Mouse (Mus musculus) kidney, postnatal 0 days (tissue): Measurements from ENCODE around the gene Sik1. TPM values are rescaled to one million over a fixed set of nuclear protein-coding genes. Genes with fewer than 3 reads are reported as not detected.

Experiments
- ATAC-seq: fragments of 200-750 bp; cut with Nextera tagmentation; replicated peaks from 2 replicates; pipeline ENCODE4 v1.8.0; 2017; ENCODE audit warnings: low read depth, moderate number of reproducible peaks, moderate TSS enrichment, moderate library complexity; ENCODE audit not compliant: low FRiP score
- DNase-seq: peaks from one replicate; pipeline ENCODE4 v3.0.0-alpha.2; 2016; ENCODE audit warnings: low spot score
- H3K27ac ChIP-seq: fragments of 300-500 bp; sonication (generic); 2 replicates; pipeline ENCODE4 v1.5.1; 2014; ENCODE audit warnings: mild to moderate bottlenecking
- H3K27me3 ChIP-seq: fragments of 300-500 bp; sonication (generic); 2 replicates; pipeline ENCODE4 v1.6.1; 2014; ENCODE audit warnings: low read length, mixed read lengths; ENCODE audit not compliant: insufficient read depth
- H3K36me3 ChIP-seq: fragments of 300-500 bp; sonication (generic); 2 replicates; pipeline ENCODE4 v1.6.1; 2014; ENCODE audit warnings: low read length, mixed read lengths; ENCODE audit not compliant: insufficient read depth
- H3K4me1 ChIP-seq: fragments of 300-500 bp; sonication (generic); replicated peaks from 2 replicates; pipeline ENCODE4 v1.6.1; 2014; ENCODE audit warnings: antibody characterized with exemption, low read length, mixed read lengths; ENCODE audit not compliant: insufficient read depth
- H3K4me2 ChIP-seq: fragments of 300-500 bp; sonication (generic); 2 replicates; pipeline ENCODE4 v1.6.1; 2014; ENCODE audit warnings: mild to moderate bottlenecking, low read length, moderate library complexity, mixed read lengths
- H3K4me3 ChIP-seq: fragments of 300-500 bp; sonication (generic); replicated peaks from 2 replicates; pipeline ENCODE4 v1.5.1; 2014; ENCODE audit warnings: low read depth, low read length
- H3K9ac ChIP-seq: fragments of 300-500 bp; sonication (generic); 2 replicates; pipeline ENCODE4 v1.6.1; 2014; ENCODE audit warnings: low read depth, low read length
- H3K9me3 ChIP-seq: fragments of 300-500 bp; sonication (generic); replicated peaks from 2 replicates; pipeline ENCODE4 v1.6.1; 2016; ENCODE audit warnings: low read length, inconsistent platforms, mixed read lengths
- CTCF ChIP-seq: IDR thresholded peaks from 2 replicates; pipeline ENCODE4 v1.5.1; 2016; ENCODE audit warnings: antibody characterized with exemption, low read depth, mild to moderate bottlenecking, moderate library complexity
- WGBS: fragments of 180-500 bp; shearing (Covaris S2); extraction: QIAGEN DNeasy Blood & Tissue Kit; methylation state at CpG from one replicate; pipeline ENCODE4 v1.1.7; 2014; 5-methylcytosine and 5-hydroxymethylcytosine counted together
- polyA plus RNA-seq: library from polyadenylated mRNA; unstranded; fragments of >200 nt; fragmentation: Nextera tagmentation; extraction: Ambion mirVana; gene quantifications from 2 replicates; pipeline ENCODE4 v1.2.1, GENCODE M21; 2015

The Sik1 gene
- polyA plus RNA-seq, 1 experiment from 2014 or later = 17.2 TPM

DNA sequence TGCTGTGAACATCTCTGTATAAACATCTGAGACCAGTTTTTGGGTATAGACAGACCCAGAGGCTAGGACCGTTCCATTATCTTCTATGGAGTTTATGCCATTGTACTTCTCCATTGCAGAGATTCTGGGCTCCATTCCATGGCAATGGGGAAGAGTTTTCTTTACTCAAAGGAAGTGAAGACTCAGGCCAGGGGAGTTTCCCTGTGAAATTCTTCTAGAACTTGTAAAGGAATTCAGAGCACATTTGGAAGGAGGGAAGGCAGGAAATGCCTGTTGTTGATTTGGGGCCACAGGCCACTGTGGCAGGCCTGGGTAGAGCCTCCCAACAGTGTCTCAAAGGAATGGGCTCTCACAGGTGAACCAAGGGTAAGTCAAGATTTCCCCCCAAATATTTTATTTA is 11.7 kb downstream of the Sik1 start:
- DNase-seq (peak; percentile 64), ATAC-seq (no peak)
- no peaks in the 10 kb centered on the region for H3K9me3 ChIP-seq
- H3K27me3 ChIP-seq = no peaks in the 10 kb centered on the region
- TF ChIP-seq CTCF = no peak
- H3K36me3 ChIP-seq = peaks cover 40% of the 10 kb centered on the region
- 0 out of 2 replicates have a peak overlapping the region, but pooled peaks have one; percentile 14 for H3K27ac ChIP-seq
- 80% methylated on average over 1 of the region's 1 CpGs for WGBS
- no peak overlapping the region for H3K4me3 ChIP-seq
- no peak overlapping the region for H3K4me2 ChIP-seq
- no peak overlapping the region for H3K9ac ChIP-seq
- H3K4me1 ChIP-seq = 0 out of 2 replicates have a peak, but pooled peaks cover 4% of the 10 kb centered on the region

DNA sequence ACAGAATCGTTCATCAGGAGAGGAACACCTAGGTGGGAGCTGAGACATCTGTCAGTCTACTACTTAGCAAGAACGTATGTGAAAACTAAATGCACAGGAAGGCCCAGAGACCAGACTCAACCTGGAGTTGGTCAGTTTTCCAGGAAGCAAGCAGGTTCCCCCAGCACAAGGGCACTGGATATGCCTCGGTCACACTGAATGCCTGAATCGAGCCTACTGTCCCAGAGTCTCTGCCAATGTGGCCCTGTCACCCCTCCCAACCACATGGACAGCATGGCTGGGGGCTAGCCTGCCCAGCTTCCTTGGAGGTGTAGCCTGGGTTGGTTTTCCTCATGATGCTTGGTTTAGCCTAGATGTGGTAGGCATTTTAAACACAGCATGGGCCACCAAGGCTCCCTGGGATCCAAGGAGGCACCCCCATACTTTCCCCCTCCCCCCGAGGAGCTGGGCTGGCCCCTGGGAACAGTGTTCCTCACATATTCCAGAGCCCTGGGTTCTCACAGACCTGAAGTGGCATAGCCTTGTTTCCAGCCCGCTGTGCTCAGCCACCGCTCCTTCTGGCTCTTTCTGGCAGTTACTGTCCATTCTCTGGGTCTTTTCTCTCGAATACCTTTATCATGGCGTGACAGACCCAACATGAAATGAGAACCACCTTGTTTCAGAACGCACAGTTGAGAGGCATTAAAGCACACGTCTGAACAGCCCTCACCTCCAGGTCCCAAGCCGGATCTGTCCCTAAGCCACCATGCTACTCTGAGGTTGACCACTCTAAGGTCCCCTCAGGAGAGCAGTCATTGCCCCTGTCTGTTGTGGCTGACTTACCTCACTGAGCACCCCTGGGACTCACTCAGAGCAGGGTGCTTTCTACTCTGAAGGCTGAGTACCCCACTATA is 12.4 kb downstream of the Sik1 start:
- Histone ChIP-seq H3K4me1 (0 out of 2 replicates have a peak, but pooled peaks cover 4% of the 10 kb centered on the region), H3K4me2 (no peak overlapping the region), H3K27me3 (no peaks in the 10 kb centered on the region), H3K27ac (0 out of 2 replicates have a peak overlapping the region, but pooled peaks have one; percentile 47), H3K9me3 (no peaks in the 10 kb centered on the region), H3K4me3 (no peak overlapping the region), H3K36me3 (peaks cover 34% of the 10 kb centered on the region), H3K9ac (no peak overlapping the region)
- 0 out of 2 replicates have a peak, but pooled peaks have one; percentile 4 for ATAC-seq
- DNase-seq = no peak
- 85% methylated on average over 12 of the region's 12 CpGs for WGBS
- TF ChIP-seq CTCF = no peak

DNA sequence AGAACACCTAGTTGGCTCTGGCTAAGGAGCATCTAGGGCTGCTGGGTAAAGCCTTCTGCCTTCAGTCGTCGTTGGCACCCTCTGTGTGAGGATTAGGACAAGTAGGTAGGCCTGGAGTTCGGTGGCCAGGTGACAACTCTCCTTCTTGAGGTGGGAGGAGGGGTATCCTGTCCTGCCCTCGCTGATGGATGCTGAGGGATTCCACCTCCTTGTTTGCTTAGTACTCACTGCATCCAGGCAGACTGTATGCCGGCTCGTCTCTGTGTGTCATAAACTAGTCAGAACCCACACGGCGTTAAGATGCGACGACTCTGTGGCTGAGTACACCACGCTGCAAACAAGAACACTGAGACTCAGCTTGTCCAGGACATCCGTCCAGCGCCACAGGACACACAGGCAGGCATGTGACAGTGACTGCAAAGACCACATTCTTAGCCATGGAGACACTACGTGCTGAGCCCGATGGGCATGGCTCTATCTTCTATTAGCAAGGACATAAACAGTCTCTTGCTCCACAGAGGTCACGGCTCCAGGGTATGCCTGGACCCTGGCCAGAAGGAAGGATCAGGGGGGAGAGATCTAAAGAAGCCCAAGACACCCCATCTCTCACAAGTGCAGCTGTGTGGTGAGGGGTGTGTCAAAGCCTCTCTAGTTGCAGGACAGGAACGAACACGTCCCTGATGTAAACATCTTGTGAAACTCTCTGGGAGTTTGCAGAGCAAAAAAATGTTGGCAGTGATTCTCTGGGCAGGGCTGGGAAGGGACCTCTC is 13.6 kb downstream of the Sik1 start:
- H3K9ac ChIP-seq = no peak overlapping the region
- DNase-seq = peak; percentile 45
- H3K27me3 ChIP-seq = no peaks in the 10 kb centered on the region
- no peak overlapping the region for H3K4me3 ChIP-seq
- 56% methylated on average over 18 of the region's 18 CpGs for WGBS
- TF ChIP-seq CTCF = no peak
- no peak overlapping the region for H3K4me2 ChIP-seq
- peaks cover 4% of the 10 kb centered on the region; the same call in 1 of the 2 replicates for H3K4me1 ChIP-seq
- peaks cover 22% of the 10 kb centered on the region for H3K36me3 ChIP-seq
- no peaks in the 10 kb centered on the region for H3K9me3 ChIP-seq
- peak overlapping the region; percentile 47; the same call in 1 of the 2 replicates for H3K27ac ChIP-seq
- ATAC-seq = no peak

DNA sequence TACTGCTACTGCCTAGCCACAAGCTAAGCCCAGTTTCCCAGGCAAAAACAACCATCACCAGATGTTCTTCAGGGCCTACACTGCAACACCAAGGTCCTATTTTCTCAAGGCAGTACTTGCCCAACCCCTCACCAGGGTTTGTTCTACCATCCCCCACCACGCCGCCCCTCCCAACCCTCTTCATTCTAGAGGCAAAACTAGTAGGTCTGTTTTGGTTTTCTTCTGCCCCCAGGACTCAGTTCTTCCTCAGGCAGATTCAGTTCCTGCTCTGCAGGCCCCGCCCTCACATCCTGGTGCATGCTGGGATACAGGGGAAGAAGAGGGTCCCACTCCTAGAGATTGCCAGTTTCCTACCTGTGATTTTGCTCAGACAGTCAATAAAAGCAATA is 14.2 kb downstream of the Sik1 start:
- Histone ChIP-seq H3K27me3 (no peaks in the 10 kb centered on the region), H3K27ac (no peak overlapping the region), H3K36me3 (peaks cover 17% of the 10 kb centered on the region), H3K9ac (no peak overlapping the region), H3K4me2 (no peak overlapping the region), H3K4me1 (peaks cover 7% of the 10 kb centered on the region; the same call in 1 of the 2 replicates), H3K4me3 (no peak overlapping the region), H3K9me3 (no peaks in the 10 kb centered on the region)
- DNase-seq = no peak
- no peak for TF ChIP-seq CTCF
- ATAC-seq = no peak
- 87% methylated on average over 3 of the region's 3 CpGs for WGBS

DNA sequence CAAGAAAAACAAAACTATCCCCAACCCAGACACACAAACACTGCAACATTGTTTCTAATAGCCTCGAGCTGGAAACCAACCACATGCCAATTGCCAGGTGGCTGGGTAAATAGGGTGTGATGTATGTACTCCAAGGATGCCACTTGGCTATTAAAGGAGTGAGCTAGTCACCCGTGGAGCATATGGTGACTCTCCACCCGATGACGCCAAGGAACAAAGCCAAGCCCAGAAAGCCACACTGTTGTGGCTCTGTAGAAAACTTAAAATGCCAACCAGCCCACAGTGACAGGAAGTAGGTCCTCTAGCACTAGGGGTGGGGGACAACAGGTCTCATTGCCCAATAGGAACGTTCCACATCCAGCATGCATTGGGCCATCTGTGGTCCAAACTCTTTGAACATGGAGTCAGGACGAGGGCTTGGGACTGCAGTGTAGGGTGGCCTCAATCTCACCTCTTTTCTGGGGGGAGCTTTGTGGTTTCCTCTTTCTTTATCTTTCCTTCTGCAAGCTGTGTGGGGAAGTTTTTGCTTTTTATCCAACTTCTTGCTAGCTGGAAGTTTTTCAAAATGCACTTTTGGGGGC is 15.1 kb downstream of the Sik1 start:
- H3K9ac ChIP-seq = no peak overlapping the region
- DNase-seq = no peak
- ATAC-seq = no peak
- no peak overlapping the region for H3K4me2 ChIP-seq
- H3K27me3 ChIP-seq = no peaks in the 10 kb centered on the region
- no peak overlapping the region for H3K4me3 ChIP-seq
- no peak overlapping the region for H3K27ac ChIP-seq
- peaks cover 7% of the 10 kb centered on the region; the same call in 1 of the 2 replicates for H3K4me1 ChIP-seq
- WGBS = 73% methylated on average over 6 of the region's 6 CpGs
- 0 out of 2 replicates have a peak, but pooled peaks cover 7% of the 10 kb centered on the region for H3K36me3 ChIP-seq
- no peaks in the 10 kb centered on the region for H3K9me3 ChIP-seq
- TF ChIP-seq CTCF = no peak

DNA sequence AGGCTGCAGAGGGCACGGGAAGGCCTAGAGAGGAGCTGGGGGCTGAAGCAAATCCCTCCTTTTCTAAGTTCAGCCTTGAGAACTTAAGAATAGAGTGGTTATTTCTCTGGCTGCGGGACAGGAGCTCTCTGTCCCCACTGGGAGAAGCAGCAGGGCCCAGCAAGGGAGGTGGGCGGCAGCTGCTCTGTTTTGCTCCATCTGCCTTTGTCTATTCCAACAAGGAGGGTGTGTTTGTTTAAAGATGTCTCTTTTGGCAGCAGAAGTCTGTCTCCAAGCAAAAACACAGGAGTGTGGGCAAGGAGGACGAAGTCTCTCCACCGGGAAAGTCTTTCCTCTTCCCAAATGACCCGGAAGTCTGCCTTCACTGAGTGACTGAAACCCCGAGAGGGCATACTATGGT is 18.8 kb downstream of the Sik1 start:
- H3K27me3 ChIP-seq = no peaks in the 10 kb centered on the region
- ATAC-seq (no peak), DNase-seq (no peak)
- TF ChIP-seq CTCF = no peak
- H3K4me1 ChIP-seq = peaks cover 20% of the 10 kb centered on the region
- H3K9ac ChIP-seq = no peak overlapping the region
- H3K9me3 ChIP-seq = no peaks in the 10 kb centered on the region
- H3K4me2 ChIP-seq = no peak overlapping the region
- H3K4me3 ChIP-seq = no peak overlapping the region
- no peaks in the 10 kb centered on the region for H3K36me3 ChIP-seq
- no peak overlapping the region for H3K27ac ChIP-seq
- 69% methylated on average over 7 of the region's 7 CpGs for WGBS
